Mouse (Mus musculus) neural tube, embryonic 13.5 days (tissue): ENCODE measurements at regions not wholly inside any gene's neighbourhood (a gene's known extent, or its start where the extent isn't known, plus 50 kb on each side); places are given as distances from the start of the nearest gene placed in this dataset.

Source experiments
- ATAC-seq: fragments of 200-750 bp; cut with Nextera tagmentation; 2 replicates; pipeline ENCODE4 v1.8.0; 2017; ENCODE audit warnings: low read depth, mild to moderate bottlenecking, moderate TSS enrichment, moderate library complexity
- H3K27ac ChIP-seq: fragments of 300-500 bp; sonication (generic); replicated peaks from 2 replicates; pipeline ENCODE4 v1.5.1; 2015; ENCODE audit warnings: moderate library complexity, mild to moderate bottlenecking, inconsistent platforms
- H3K27me3 ChIP-seq: fragments of 300-500 bp; sonication (generic); 2 replicates; pipeline ENCODE4 v1.6.1; 2015; ENCODE audit warnings: mild to moderate bottlenecking, inconsistent platforms
- H3K36me3 ChIP-seq: fragments of 300-500 bp; sonication (generic); 2 replicates; pipeline ENCODE4 v1.6.1; 2015; ENCODE audit warnings: mild to moderate bottlenecking, inconsistent platforms
- H3K4me1 ChIP-seq: fragments of 300-500 bp; sonication (generic); replicated peaks from 2 replicates; pipeline ENCODE4 v1.6.1; 2015; ENCODE audit warnings: inconsistent platforms
- H3K4me2 ChIP-seq: fragments of 300-500 bp; sonication (generic); 2 replicates; pipeline ENCODE4 v1.6.1; 2015; ENCODE audit warnings: inconsistent platforms, mild to moderate bottlenecking, moderate library complexity
- H3K4me3 ChIP-seq: fragments of 300-500 bp; sonication (generic); 2 replicates; pipeline ENCODE4 v1.5.1; 2015; ENCODE audit warnings: mild to moderate bottlenecking, inconsistent platforms
- H3K9ac ChIP-seq: fragments of 300-500 bp; sonication (generic); 2 replicates; pipeline ENCODE4 v1.6.1; 2015; ENCODE audit warnings: moderate library complexity, mild to moderate bottlenecking, inconsistent platforms
- H3K9me3 ChIP-seq: fragments of 300-500 bp; sonication (generic); 2 replicates; pipeline ENCODE4 v1.6.1; 2016; ENCODE audit warnings: inconsistent platforms
- WGBS: fragments of 180-500 bp; shearing (Covaris S2); methylation state at CpG from one replicate; pipeline ENCODE4 v1.1.7; 2015; 5-methylcytosine and 5-hydroxymethylcytosine counted together

DNA sequence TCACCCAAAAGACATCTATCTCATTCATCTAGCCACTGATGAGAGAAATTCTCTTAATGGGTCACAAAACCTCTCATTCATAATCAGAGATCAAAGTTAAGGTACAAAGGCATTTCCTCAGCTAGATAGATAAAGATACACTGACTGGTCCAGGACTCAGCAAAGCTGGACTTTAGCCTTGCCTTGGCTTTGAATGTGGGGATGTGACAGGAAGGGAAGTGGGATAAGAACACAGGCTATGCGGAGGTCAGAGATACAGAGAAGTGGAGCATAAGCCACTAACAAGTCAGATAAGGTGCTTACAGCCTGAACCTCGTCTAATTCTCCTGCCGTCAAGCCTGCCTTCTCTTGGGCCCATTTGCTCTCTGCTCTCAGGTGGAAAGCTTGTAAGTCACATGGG lies 50.0 kb upstream of the Tsc22d2 start:
- ATAC-seq, result no peak
- no peak overlapping the region for H3K4me3 ChIP-seq
- WGBS, result 86% methylated on average over 3 of the region's 3 CpGs

More for the DNA sequence above, 50.0 kb upstream of the Tsc22d2 start:
- no peaks in the 10 kb centered on the region for H3K4me1 ChIP-seq
- no peaks in the 10 kb centered on the region for H3K36me3 ChIP-seq
- H3K27me3 ChIP-seq, result no peaks in the 10 kb centered on the region
- no peak overlapping the region for H3K4me2 ChIP-seq
- H3K9ac ChIP-seq, result no peak overlapping the region
- no peaks in the 10 kb centered on the region for H3K9me3 ChIP-seq
- no peak overlapping the region for H3K27ac ChIP-seq
